Mouse (Mus musculus): Measurements from ENCODE around the gene Ostm1.
A peak's percentile ranks its signal among the peaks of the same experiment; 100 is the strongest.

Gene Ostm1

GRCm38 (mm10) chr10:42625907-42626306 lies 42.3 kb downstream of the Ostm1 start:
- DNase-seq (ENCODE audit: low read depth, low spot score) = peak; percentile 52

GRCm38 (mm10) chr10:42630596-42631355 lies 47.2 kb downstream of the Ostm1 start:
- DNase-seq (ENCODE audit: low read depth, low spot score) = no peak

GRCm38 (mm10) chr10:42631754-42632452 lies 48.3 kb downstream of the Ostm1 start:
- DNase-seq (ENCODE audit: low read depth, low spot score) = no peak

- DNase-seq (ENCODE audit: low read depth, low spot score) = no peak
These were observed 49.1 kb downstream of the Ostm1 start for GRCm38 (mm10) chr10:42632453-42633360.

- no peak for DNase-seq (ENCODE audit: low read depth, low spot score)
These were observed 49.9 kb downstream of the Ostm1 start for GRCm38 (mm10) chr10:42633361-42634121.

GRCm38 (mm10) chr10:42634122-42634720 lies 50.6 kb downstream of the Ostm1 start:
- no peak for DNase-seq (ENCODE audit: low read depth, low spot score)

GRCm38 (mm10) chr10:42635046-42635445 lies 51.4 kb downstream of the Ostm1 start:
- DNase-seq (ENCODE audit: low read depth, low spot score) = no peak

- DNase-seq (ENCODE audit: low read depth, low spot score) = no peak
These were observed 52.1 kb downstream of the Ostm1 start for GRCm38 (mm10) chr10:42635566-42636359.

GRCm38 (mm10) chr10:42636360-42637182 lies 52.9 kb downstream of the Ostm1 start:
- no peak for DNase-seq (ENCODE audit: low read depth, low spot score)

- DNase-seq (ENCODE audit: low read depth, low spot score) = peak; percentile 55
These were observed 53.7 kb downstream of the Ostm1 start for GRCm38 (mm10) chr10:42637183-42637788.

GRCm38 (mm10) chr10:42639856-42640255 lies 56.2 kb downstream of the Ostm1 start:
- DNase-seq (ENCODE audit: low read depth, low spot score) = no peak

- no peak for DNase-seq (ENCODE audit: low read depth, low spot score)
These were observed 60.0 kb downstream of the Ostm1 start for GRCm38 (mm10) chr10:42643638-42644037.

GRCm38 (mm10) chr10:42646340-42646739 lies 62.7 kb downstream of the Ostm1 start:
- no peak for DNase-seq (ENCODE audit: low read depth, low spot score)

GRCm38 (mm10) chr10:42661916-42662315 lies 78.3 kb downstream of the Ostm1 start:
- no peak for DNase-seq (ENCODE audit: low read depth, low spot score)

GRCm38 (mm10) chr10:42669970-42670369 lies 86.3 kb downstream of the Ostm1 start:
- DNase-seq (ENCODE audit: low read depth, low spot score) = no peak

GRCm38 (mm10) chr10:42672798-42673197 lies 89.2 kb downstream of the Ostm1 start:
- no peak for DNase-seq (ENCODE audit: low read depth, low spot score)

GRCm38 (mm10) chr10:42675571-42675970 lies 91.9 kb downstream of the Ostm1 start:
- DNase-seq (ENCODE audit: low read depth, low spot score) = no peak

- DNase-seq (ENCODE audit: low read depth, low spot score) = no peak
These were observed 94.7 kb downstream of the Ostm1 start for GRCm38 (mm10) chr10:42678331-42678730.
